Mouse (Mus musculus) ES-E14 (cell line): ENCODE results near the gene Kirrel3.

Source experiments
- CHD2 ChIP-seq: IDR thresholded peaks from 2 replicates; pipeline ENCODE4 v1.6.1; 2014; ENCODE audit warnings: mild to moderate bottlenecking, low read depth, low read length, inconsistent platforms
- HCFC1 ChIP-seq: IDR thresholded peaks from 2 replicates; pipeline ENCODE4 v1.6.1; 2012; ENCODE audit warnings: low read length, inconsistent platforms, borderline replicate concordance; ENCODE audit not compliant: insufficient read depth
- MAFK ChIP-seq: IDR thresholded peaks from 2 replicates; pipeline ENCODE4 v1.6.1; 2014; ENCODE audit warnings: mild to moderate bottlenecking, low read depth, low read length, inconsistent platforms; ENCODE audit not compliant: insufficient read depth
- ZC3H11A ChIP-seq: IDR thresholded peaks from 2 replicates; pipeline ENCODE4 v1.6.1; 2012; ENCODE audit warnings: low read depth, mild to moderate bottlenecking, inconsistent platforms, low read length, borderline replicate concordance
- ZNF384 ChIP-seq: IDR thresholded peaks from 2 replicates; pipeline ENCODE4 v1.6.1; 2012; ENCODE audit warnings: low read depth, low read length, inconsistent platforms

GRCm38 (mm10) chr9:34797688-34798339, 312.1 kb downstream of the Kirrel3 start:
- TF ChIP-seq ZC3H11A (no peak), MAFK (no peak), CHD2 (no peak), ZNF384 (no peak), HCFC1 (no peak)
